Mouse (Mus musculus) C2C12 (cell line): ENCODE measurements at regions not wholly inside any gene's neighbourhood (a gene's known extent, or its start where the extent isn't known, plus 50 kb on each side); places are given as distances from the start of the nearest gene placed in this dataset.

Source experiments
- CEBPB ChIP-seq: IDR thresholded peaks from one replicate; pipeline ENCODE4 v1.6.1; 2011; ENCODE audit warnings: low read depth, mild to moderate bottlenecking, control low read depth, moderate library complexity
- CTCF ChIP-seq: IDR thresholded peaks from one replicate; pipeline ENCODE4 v1.5.1; 2011; ENCODE audit not compliant: control insufficient read depth, insufficient read depth, insufficient read length
- MAX ChIP-seq: IDR thresholded peaks from one replicate; pipeline ENCODE4 v1.6.1; 2011; ENCODE audit warnings: mild to moderate bottlenecking, control low read depth
- MYOD1 ChIP-seq: IDR thresholded peaks from one replicate; pipeline ENCODE4 v1.6.1; 2011; ENCODE audit warnings: low read depth; ENCODE audit not compliant: control insufficient read depth, insufficient read length
- MYOG ChIP-seq: IDR thresholded peaks from one replicate; pipeline ENCODE4 v1.6.1; 2011; ENCODE audit not compliant: control insufficient read depth, insufficient read length; ENCODE audit errors: extremely low read depth
- USF1 ChIP-seq: IDR thresholded peaks from one replicate; pipeline ENCODE4 v1.6.1; 2011; ENCODE audit warnings: low read depth, mild to moderate bottlenecking, control low read depth, moderate library complexity

GRCm38 (mm10) chr4:94349273-94349672 is 207.1 kb upstream of the Gm10306 start:
- no peak for TF ChIP-seq USF1
- no peak for TF ChIP-seq CTCF
- TF ChIP-seq CEBPB: no peak
- no peak for TF ChIP-seq MYOD1
- TF ChIP-seq MAX: no peak
- no peak for TF ChIP-seq MYOG
